Mouse (Mus musculus) E14TG2a.4 (cell line): Measurements from ENCODE around the gene Gm28048.

Experiments
- CTCF ChIP-seq: conservative IDR thresholded peaks from 2 replicates; pipeline ENCODE4 v1.5.1; 2014; ENCODE audit warnings: low read length
- POU5F1 ChIP-seq: IDR thresholded peaks from 2 replicates; pipeline ENCODE4 v1.6.1; 2014; ENCODE audit warnings: low read length, borderline replicate concordance

DNA sequence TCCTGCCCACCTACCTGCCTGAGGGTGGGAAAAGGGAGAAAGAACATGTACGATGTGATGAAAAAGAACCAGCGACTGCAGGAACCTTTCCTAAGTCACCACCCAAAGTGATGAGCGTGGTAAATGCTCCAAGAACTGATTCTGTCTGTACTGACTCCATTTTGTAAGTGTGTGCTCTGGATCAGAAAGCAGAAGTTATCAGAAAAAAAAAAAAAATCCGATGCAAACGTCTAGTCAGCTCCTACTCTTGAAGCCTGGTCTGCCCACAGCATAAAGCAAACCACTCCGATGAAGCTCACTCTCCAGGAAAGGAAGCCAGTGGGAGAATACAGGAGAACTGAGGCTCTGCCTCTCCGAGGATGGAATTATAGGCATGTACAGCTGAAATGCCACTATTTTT lies 29.2 kb downstream of the Gm28048 start:
- no peak for TF ChIP-seq CTCF
- TF ChIP-seq POU5F1, result no peak
